Mouse (Mus musculus): ENCODE measurements at regions not wholly inside any gene's neighbourhood (a gene's known extent, or its start where the extent isn't known, plus 50 kb on each side); places are given as distances from the start of the nearest gene placed in this dataset.

GRCm38 (mm10) chr4:40090295-40090694, 52.6 kb upstream of the Aco1 start:
- no peak for ATAC-seq (replicated peaks; ENCODE audit: low read depth, poor library complexity, severe bottlenecking)
